Mouse (Mus musculus) forebrain, embryonic 16.5 days (tissue): ENCODE data around the gene Dmrtc2. TPM values are rescaled to one million over a fixed set of nuclear protein-coding genes. Genes with fewer than 3 reads are reported as not detected.
"Not testable (repeated sequence)": the region's sequence is repeated elsewhere in the genome, so short reads cannot be mapped to it uniquely, and the experiment has no call there.

Source experiments
- ATAC-seq: fragments of 200-750 bp; cut with Nextera tagmentation; 2 replicates; pipeline ENCODE4 v1.8.0; 2017; ENCODE audit warnings: mild to moderate bottlenecking, moderate library complexity
- H3K27ac ChIP-seq: fragments of 300-500 bp; sonication (generic); 2 replicates; pipeline ENCODE4 v1.5.1; 2014; ENCODE audit warnings: low read length, control low read depth
- H3K27me3 ChIP-seq: fragments of 300-500 bp; sonication (generic); replicated peaks from 2 replicates; pipeline ENCODE4 v1.6.1; 2014; ENCODE audit warnings: low read length; ENCODE audit not compliant: control insufficient read depth, insufficient read depth
- H3K36me3 ChIP-seq: fragments of 300-500 bp; sonication (generic); 2 replicates; pipeline ENCODE4 v1.6.1; 2014; ENCODE audit not compliant: control insufficient read depth, insufficient read depth
- H3K4me1 ChIP-seq: fragments of 300-500 bp; sonication (generic); replicated peaks from 2 replicates; pipeline ENCODE4 v1.6.1; 2014; ENCODE audit warnings: low read length; ENCODE audit not compliant: control insufficient read depth, insufficient read depth
- H3K4me2 ChIP-seq: fragments of 300-500 bp; sonication (generic); 2 replicates; pipeline ENCODE4 v1.6.1; 2014; ENCODE audit warnings: mild to moderate bottlenecking, low read length, control low read depth
- H3K4me3 ChIP-seq: fragments of 300-500 bp; sonication (generic); replicated peaks from 2 replicates; pipeline ENCODE4 v1.5.1; 2014; ENCODE audit warnings: mild to moderate bottlenecking, low read length, control low read depth
- H3K9ac ChIP-seq: fragments of 300-500 bp; sonication (generic); replicated peaks from 2 replicates; pipeline ENCODE4 v1.6.1; 2014; ENCODE audit warnings: low read depth, low read length, control low read depth
- H3K9me3 ChIP-seq: fragments of 300-500 bp; sonication (generic); 2 replicates; pipeline ENCODE4 v1.6.1; 2016; ENCODE audit warnings: low read length; ENCODE audit not compliant: control insufficient read depth
- WGBS: fragments of 180-500 bp; shearing (Covaris S2); extraction: QIAGEN DNeasy Blood & Tissue Kit; methylation state at CpG from one replicate; pipeline ENCODE4 v1.1.7; 2014; 5-methylcytosine and 5-hydroxymethylcytosine counted together
- polyA plus RNA-seq: library from polyadenylated mRNA; unstranded; fragments of >200 nt; fragmentation: Nextera tagmentation; extraction: Ambion mirVana; gene quantifications from 2 replicates; pipeline ENCODE4 v1.2.1, GENCODE M21; 2015

The Dmrtc2 gene
- polyA plus RNA-seq: not detected in 2 replicates

DNA sequence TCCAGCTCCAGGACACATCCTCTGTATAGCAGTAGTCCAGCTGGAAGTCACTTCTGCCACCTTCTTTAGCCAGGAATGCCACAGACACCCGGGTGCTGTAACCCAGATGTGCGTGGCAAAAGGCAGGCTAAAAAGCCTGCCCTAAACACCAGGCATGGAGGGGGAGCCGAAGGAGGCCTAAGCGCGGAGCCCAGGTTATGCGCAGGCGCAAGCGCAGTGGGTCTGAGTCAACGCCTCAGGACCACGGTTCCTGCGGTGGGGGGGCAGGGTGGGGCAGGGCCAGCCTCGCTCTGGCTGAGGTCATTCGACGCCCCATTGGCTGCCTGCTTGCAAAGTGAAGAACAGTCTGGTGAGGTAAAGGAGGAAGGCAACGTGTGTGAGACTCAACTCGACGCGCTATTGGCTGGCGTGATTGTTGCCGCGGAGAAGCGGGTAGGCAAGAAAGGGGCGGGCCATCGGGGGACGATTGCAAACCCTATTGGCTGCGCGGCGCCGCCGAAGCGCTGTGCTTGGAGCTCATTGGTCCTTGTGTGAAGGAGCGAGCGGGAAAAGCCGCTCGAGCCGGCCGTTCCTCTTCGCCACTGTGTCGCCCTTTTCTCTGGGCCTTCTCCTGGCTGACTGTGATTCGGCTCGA lies at the start of gene Dmrtc2, which contains the start of gene Lypd4:
Dmrtc2 (plus strand) TSS at position 526 of the 634 bp plus-strand sequence.
Lypd4 (minus strand) TSS at position 410 of the 634 bp plus-strand sequence.
- H3K9ac ChIP-seq: no peak within 1 kb of the TSS
- H3K9me3 ChIP-seq: no peaks in the 10 kb centered on the region
- no peak for ATAC-seq
- no peak within 1 kb of the TSS for H3K4me2 ChIP-seq
- 57% methylated on average over 41 of the region's 41 CpGs for WGBS
- H3K27ac ChIP-seq: no peak within 1 kb of the TSS
- H3K4me3 ChIP-seq: no peak within 1 kb of the TSS
- peaks cover 2% of the 10 kb centered on the region; the same call in 1 of the 2 replicates for H3K4me1 ChIP-seq
- H3K36me3 ChIP-seq: no peaks in the 10 kb centered on the region
- no peaks in the 10 kb centered on the region for H3K27me3 ChIP-seq

DNA sequence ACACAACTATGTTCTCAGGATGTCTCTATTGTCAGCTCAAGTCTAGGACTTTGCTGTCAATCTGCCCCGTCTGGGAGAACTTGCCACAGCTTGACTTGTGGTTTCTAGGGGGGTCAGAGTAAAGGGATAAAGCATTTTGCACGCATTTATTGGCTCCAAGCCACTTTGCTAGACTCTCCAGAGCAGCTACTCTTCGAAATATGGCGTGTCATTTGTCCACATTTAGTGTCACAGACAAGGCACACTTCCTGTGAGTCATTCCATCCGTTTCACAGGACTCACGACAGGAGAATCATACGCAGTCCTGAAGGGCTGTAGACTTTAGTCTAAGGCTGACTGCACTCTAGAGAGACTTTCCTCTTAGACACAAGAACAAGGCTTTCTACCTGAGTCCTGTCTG lies 45.4 kb upstream of the Dmrtc2 start:
- WGBS: 74% methylated on average over 7 of the region's 7 CpGs
- H3K9me3 ChIP-seq: no peaks in the 10 kb centered on the region
- no peaks in the 10 kb centered on the region for H3K36me3 ChIP-seq
- no peak overlapping the region for H3K4me2 ChIP-seq
- no peak overlapping the region for H3K9ac ChIP-seq
- no peak overlapping the region for H3K27ac ChIP-seq
- ATAC-seq: no peak
- H3K4me3 ChIP-seq: no peak overlapping the region
- no peaks in the 10 kb centered on the region for H3K27me3 ChIP-seq
- H3K4me1 ChIP-seq: no peaks in the 10 kb centered on the region

DNA sequence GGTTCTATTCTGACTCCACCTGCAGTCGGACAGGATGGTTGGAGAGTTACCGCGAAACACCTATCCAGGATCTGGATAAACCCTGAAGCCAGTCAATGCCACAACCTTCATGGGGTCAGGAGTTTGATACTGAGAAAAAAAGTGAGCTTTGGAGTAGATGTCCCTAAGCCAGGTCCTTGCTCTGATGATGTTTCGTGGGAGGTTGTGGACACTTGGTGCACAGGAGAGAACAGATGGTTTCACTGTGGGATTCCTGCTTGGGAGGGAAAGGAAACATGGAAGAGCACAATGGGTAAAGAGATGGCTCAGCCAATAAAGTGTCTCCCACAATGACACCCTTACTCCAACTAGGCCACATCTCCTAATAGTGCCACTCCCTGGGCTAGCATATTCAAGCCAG lies 42.7 kb upstream of the Dmrtc2 start:
- Histone ChIP-seq H3K27ac (no peak overlapping the region), H3K4me2 (no peak overlapping the region), H3K9ac (no peak overlapping the region), H3K27me3 (no peaks in the 10 kb centered on the region), H3K4me1 (no peaks in the 10 kb centered on the region), H3K36me3 (no peaks in the 10 kb centered on the region), H3K9me3 (no peaks in the 10 kb centered on the region), H3K4me3 (no peak overlapping the region)
- 90% methylated on average over 4 of the region's 4 CpGs for WGBS
- no peak for ATAC-seq

DNA sequence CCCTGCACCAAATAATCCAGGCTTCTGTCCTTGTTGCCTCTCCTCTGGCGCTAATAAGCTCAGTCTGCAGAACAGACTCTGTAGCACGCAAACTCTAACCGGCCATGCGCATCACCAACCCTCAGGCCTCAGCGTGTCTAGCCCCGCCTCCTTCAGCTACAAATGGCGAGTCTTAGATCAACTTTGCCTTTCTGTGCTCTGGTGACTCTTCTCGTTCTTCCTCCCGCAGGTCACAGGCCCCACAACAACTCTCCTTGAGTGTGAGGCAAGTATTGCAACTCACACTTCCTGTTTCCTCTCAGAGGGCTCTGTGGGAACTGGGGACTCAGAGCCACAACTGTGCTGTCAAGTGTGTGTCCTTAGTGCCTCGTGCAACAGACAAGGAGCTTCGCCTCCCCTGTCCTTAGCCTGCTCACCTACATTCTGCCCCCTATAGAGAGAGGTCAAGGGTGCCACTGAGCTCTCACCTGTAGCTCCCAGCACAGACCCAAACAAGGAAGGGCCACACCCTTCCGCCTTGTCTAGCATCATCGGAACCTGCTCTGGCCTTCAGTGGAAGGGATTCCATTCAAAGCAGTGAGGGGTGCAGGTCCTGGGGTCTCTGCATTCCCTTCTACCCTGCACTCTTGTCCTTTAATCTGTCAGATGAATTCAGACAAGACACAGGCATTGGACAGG lies 31.0 kb upstream of the Dmrtc2 start:
- not testable (repeated sequence) for H3K36me3 ChIP-seq, H3K4me2 ChIP-seq, H3K27me3 ChIP-seq, H3K27ac ChIP-seq, H3K9me3 ChIP-seq, ATAC-seq, H3K4me3 ChIP-seq, H3K4me1 ChIP-seq, H3K9ac ChIP-seq
- WGBS: 80% methylated on average over 11 of the region's 13 CpGs

DNA sequence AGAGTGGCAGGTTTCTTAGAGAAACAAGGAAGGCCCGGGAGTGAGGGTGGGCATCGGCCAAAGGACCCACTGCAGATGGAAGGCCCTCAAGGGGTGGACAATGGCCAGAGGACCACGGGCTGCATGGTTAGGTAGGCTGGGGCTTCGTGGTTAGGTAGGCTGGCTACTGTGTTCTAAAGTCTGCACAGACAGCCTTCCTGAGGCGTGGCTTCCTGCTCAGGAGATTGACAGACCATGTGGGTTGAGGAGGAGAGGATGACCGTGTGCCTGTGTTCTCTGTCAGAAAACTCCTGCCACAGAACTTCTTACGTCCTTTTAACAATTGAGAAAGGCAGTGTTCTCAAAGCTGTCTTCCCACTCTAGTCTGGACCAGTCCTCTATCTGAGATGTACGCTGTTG lies 30.4 kb upstream of the Dmrtc2 start:
- Histone ChIP-seq H3K27ac (no peak overlapping the region), H3K27me3 (no peaks in the 10 kb centered on the region), H3K4me2 (no peak overlapping the region), H3K4me3 (no peak overlapping the region), H3K36me3 (no peaks in the 10 kb centered on the region), H3K4me1 (no peaks in the 10 kb centered on the region), H3K9ac (no peak overlapping the region), H3K9me3 (no peaks in the 10 kb centered on the region)
- ATAC-seq: no peak
- WGBS: 85% methylated on average over 8 of the region's 8 CpGs

DNA sequence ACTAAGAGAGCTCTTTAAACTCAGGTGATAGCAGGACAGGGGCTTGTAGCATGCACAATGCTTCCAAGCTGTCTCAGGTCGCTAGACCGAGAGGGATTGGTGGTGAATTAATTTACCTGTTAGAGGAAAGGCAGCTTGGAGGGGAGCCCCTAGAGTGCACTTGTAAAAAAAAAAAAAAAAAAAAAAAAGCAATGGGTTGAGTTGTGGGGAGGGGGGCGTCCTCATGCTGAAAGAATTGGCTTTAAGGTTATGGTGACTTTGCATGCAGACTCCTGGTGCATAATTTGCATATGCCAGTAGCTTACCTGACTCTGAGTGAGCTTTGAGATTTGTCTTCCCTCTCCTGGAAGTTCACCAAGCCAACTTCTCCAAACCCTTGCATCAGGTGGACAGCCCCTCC lies 29.5 kb upstream of the Dmrtc2 start:
- WGBS: 60% methylated on average over 3 of the region's 3 CpGs
- no peak for ATAC-seq
- H3K27ac ChIP-seq: no peak overlapping the region

DNA sequence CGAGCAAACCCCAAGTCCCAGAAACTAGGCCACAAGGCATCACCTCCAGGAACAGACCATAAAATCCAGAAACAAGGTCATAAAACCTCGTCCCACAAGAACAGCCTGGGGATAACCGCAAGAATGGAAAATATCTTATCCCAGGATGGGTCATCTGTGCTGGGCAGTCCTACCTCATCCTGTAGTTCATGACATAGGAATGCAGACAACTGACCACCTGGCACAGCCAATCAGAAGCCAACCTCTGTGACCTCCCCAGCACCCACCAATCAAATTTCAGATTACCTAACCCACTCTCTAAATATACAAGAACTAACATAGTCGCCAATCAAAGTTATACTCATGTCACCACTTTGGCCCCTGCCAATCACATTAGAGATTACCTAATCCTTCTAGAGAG lies 28.8 kb upstream of the Dmrtc2 start:
- H3K4me3 ChIP-seq: no peak overlapping the region
- H3K36me3 ChIP-seq: no peaks in the 10 kb centered on the region
- H3K27ac ChIP-seq: no peak overlapping the region
- no peak overlapping the region for H3K9ac ChIP-seq
- 71% methylated on average over 4 of the region's 4 CpGs for WGBS
- no peaks in the 10 kb centered on the region for H3K9me3 ChIP-seq
- H3K27me3 ChIP-seq: no peaks in the 10 kb centered on the region
- ATAC-seq: no peak
- peaks cover 4% of the 10 kb centered on the region; the same call in 1 of the 2 replicates for H3K4me1 ChIP-seq
- no peak overlapping the region for H3K4me2 ChIP-seq

More for the DNA sequence above, 29.5 kb upstream of the Dmrtc2 start:
- no peaks in the 10 kb centered on the region for H3K4me1 ChIP-seq
- no peak overlapping the region for H3K4me2 ChIP-seq
- H3K36me3 ChIP-seq: no peaks in the 10 kb centered on the region
- no peak overlapping the region for H3K9ac ChIP-seq
- no peaks in the 10 kb centered on the region for H3K27me3 ChIP-seq
- no peak overlapping the region for H3K4me3 ChIP-seq
- no peaks in the 10 kb centered on the region for H3K9me3 ChIP-seq

DNA sequence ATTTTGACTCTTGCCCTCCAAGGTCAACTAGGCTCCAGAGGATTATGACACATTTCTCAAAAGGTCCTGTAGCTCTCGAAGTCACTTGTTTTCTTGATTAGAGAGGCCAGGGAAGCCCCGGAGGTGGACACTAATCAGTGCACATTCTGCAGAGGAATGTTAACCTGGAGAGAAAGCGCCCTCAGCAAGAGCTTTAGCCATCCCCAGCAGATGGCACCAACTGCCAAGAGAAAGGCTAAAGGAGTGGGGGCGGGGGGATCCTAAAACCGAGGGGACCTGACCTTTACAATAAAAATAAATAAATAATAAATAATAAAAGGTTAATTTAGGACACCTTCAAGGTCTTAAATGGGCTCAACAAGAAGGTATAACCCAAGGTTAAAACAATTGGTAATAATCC lies 25.7 kb upstream of the Dmrtc2 start:
- no peak overlapping the region for H3K4me2 ChIP-seq
- WGBS: 37% methylated on average over 5 of the region's 5 CpGs
- no peak for ATAC-seq
- no peak overlapping the region for H3K4me3 ChIP-seq
- H3K9ac ChIP-seq: no peak overlapping the region
- no peaks in the 10 kb centered on the region for H3K27me3 ChIP-seq
- no peaks in the 10 kb centered on the region for H3K36me3 ChIP-seq
- peaks cover 4% of the 10 kb centered on the region; the same call in 1 of the 2 replicates for H3K4me1 ChIP-seq
- no peaks in the 10 kb centered on the region for H3K9me3 ChIP-seq
- no peak overlapping the region for H3K27ac ChIP-seq

DNA sequence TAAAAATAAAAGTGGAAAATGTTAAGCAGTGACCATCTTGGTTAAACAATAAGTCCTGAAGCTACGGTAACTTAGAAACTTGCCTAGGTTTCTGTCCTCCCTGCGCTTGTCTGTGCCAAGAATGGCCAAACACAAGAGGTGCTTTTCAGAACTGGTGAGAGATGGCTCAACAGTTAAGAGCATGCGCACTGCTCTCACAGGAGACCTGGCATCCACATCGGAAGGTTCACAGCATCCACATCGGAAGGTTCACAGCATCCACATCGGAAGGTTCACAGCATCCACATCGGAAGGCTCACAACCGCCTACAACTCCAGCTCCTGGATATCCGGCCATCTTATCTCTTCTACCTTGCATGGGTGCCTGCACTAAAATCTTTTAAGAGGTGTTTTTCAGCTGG lies 24.7 kb upstream of the Dmrtc2 start:
- H3K36me3 ChIP-seq: no peaks in the 10 kb centered on the region
- WGBS: 89% methylated on average over 9 of the region's 9 CpGs
- H3K4me3 ChIP-seq: no peak overlapping the region
- H3K27ac ChIP-seq: no peak overlapping the region
- no peak for ATAC-seq
- H3K4me1 ChIP-seq: peaks cover 4% of the 10 kb centered on the region; the same call in 1 of the 2 replicates
- H3K4me2 ChIP-seq: no peak overlapping the region
- H3K9ac ChIP-seq: no peak overlapping the region
- H3K27me3 ChIP-seq: no peaks in the 10 kb centered on the region
- H3K9me3 ChIP-seq: no peaks in the 10 kb centered on the region
